Mouse (Mus musculus): ENCODE results near the gene Rasgrp4. TPM values are rescaled to one million over a fixed set of nuclear protein-coding genes. Genes with fewer than 3 reads are reported as not detected.

Gene Rasgrp4
- polyA plus RNA-seq, 1 experiment from 2014 or later = 1.3 TPM

DNA sequence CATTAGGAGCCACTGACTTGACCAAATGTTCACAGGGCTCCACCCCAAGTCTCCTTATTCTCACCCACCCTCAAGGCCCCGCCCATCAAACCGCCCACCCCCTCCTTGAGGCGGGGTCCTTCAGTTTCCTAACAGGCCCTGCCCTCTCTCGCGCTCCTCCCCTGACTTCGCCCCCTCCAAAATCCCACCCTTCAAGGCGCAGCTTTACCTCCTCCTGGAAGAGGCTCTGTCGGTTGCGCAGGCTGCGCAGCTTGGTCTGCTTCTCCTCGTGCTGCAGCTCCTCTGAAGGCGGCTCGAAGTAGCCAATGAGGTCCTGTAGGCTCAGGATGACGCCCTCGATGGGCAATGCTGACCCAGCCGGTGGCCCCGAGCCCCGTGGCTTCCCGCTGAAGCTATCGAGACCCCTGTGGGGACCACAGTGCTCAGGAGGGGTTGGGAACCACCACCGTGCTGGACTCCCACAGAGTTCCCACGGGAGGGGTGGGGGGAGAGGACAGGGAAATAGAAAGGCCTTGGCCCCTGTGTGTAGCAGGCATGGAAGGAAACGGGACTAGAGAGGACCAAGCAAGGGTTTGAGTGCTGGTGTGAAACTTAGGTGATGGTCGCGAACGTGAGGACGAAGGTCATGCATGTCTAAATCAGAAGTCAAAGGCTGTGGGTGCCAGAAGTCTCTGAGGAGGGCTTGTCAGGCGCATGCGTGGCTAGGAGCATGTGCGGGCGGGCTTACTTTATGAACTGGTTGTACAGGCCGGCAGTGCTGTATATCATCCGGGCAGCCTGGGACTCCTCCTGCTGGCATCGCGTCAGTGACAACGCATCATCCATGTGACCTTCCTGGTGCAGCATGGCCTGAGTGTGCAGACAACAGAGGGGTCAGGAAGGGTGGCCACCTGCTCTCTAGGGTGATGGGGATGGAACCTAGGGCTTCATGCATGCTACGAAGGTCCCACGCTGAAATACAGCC, 25.4 kb upstream of the Rasgrp4 start:
- ATAC-seq = peak; percentile 58

GRCm38 (mm10) chr7:29118142-29118851, 16.4 kb upstream of the Rasgrp4 start:
- Histone ChIP-seq H3K27ac (ENCODE audit: low read length) (no peak overlapping the region), H3K36me3 (ENCODE audit: insufficient read depth, low read length) (no peaks in the 10 kb centered on the region), H3K9me3 (ENCODE audit: low read length) (no peaks in the 10 kb centered on the region), H3K4me1 (ENCODE audit: insufficient read depth, low read depth, low read length) (no peaks in the 10 kb centered on the region), H3K4me3 (ENCODE audit: low read depth, low read length) (no peak overlapping the region), H3K9ac (replicated peaks; ENCODE audit: low read depth) (no peak overlapping the region), H3K4me2 (replicated peaks; ENCODE audit: low read depth, low read length) (no peak overlapping the region), H3K27me3 (replicated peaks; ENCODE audit: insufficient read depth, low read length) (no peaks in the 10 kb centered on the region)
- DNase-seq (ENCODE audit: low spot score) (no peak), ATAC-seq (no peak)
- TF ChIP-seq CTCF (IDR thresholded peaks at IDR 0.05) = no peak
- no peak for TF ChIP-seq EP300 (IDR thresholded peaks at IDR 0.05)
- 18% methylated on average over 18 of the region's 18 CpGs for WGBS

More for the DNA sequence above, 25.4 kb upstream of the Rasgrp4 start:
- Histone ChIP-seq H3K9me3 (ENCODE audit: low read length) (no peaks in the 10 kb centered on the region), H3K9ac (replicated peaks; ENCODE audit: low read depth) (no peak overlapping the region), H3K4me3 (ENCODE audit: low read depth, low read length) (no peak overlapping the region), H3K4me1 (ENCODE audit: insufficient read depth, low read depth, low read length) (no peaks in the 10 kb centered on the region), H3K4me2 (replicated peaks; ENCODE audit: low read depth, low read length) (peak overlapping the region; percentile 25), H3K27me3 (replicated peaks; ENCODE audit: insufficient read depth, low read length) (no peaks in the 10 kb centered on the region), H3K36me3 (ENCODE audit: insufficient read depth, low read length) (no peaks in the 10 kb centered on the region), H3K27ac (ENCODE audit: low read length) (no peak overlapping the region)
- TF ChIP-seq CTCF (IDR thresholded peaks at IDR 0.05) = no peak
- no peak for TF ChIP-seq EP300 (IDR thresholded peaks at IDR 0.05)
- DNase-seq (ENCODE audit: low spot score) = peak; percentile 22
- 25% methylated on average over 38 of the region's 38 CpGs for WGBS

- Histone ChIP-seq H3K4me1 (ENCODE audit: insufficient read depth, low read depth, low read length) (peaks cover under 1% of the 10 kb centered on the region; the same call in 1 of the 2 replicates), H3K9me3 (ENCODE audit: low read length) (no peaks in the 10 kb centered on the region), H3K27ac (ENCODE audit: low read length) (no peak overlapping the region), H3K4me2 (replicated peaks; ENCODE audit: low read depth, low read length) (no peak overlapping the region), H3K9ac (replicated peaks; ENCODE audit: low read depth) (no peak overlapping the region), H3K27me3 (replicated peaks; ENCODE audit: insufficient read depth, low read length) (no peaks in the 10 kb centered on the region), H3K36me3 (ENCODE audit: insufficient read depth, low read length) (no peaks in the 10 kb centered on the region), H3K4me3 (ENCODE audit: low read depth, low read length) (no peak overlapping the region)
- no peak for ATAC-seq
- no peak for DNase-seq (ENCODE audit: low spot score)
- TF ChIP-seq EP300 (IDR thresholded peaks at IDR 0.05) (no peak), CTCF (IDR thresholded peaks at IDR 0.05) (no peak)
- WGBS = 71% methylated on average over 1 of the region's 1 CpGs
Observed at GRCm38 (mm10) chr7:29119526-29119925, 15.1 kb upstream of the Rasgrp4 start.

DNA sequence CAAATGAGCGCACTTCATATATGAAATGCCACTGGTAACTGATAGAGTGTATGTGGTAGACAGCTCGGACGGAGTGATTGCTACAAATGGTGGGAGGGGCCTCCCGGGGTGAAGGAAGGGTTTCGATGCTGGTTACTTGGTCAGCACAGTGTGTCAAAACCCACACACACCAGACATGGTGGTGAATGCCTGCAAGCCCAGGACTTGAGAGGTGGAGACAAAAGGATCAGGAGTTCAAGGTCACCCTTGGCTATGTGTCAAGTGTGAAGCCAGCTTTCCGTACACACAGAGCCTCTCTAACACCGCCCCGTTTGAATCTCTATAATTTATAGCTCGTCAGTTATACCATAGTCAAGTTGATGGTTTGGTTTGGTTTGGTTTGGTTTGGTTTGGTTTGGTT, 11.8 kb upstream of the Rasgrp4 start:
- TF ChIP-seq EP300 (IDR thresholded peaks at IDR 0.05) = no peak
- no peak for TF ChIP-seq CTCF (IDR thresholded peaks at IDR 0.05)
- ATAC-seq (no peak), DNase-seq (ENCODE audit: low spot score) (no peak)
- no peaks in the 10 kb centered on the region for H3K9me3 ChIP-seq (ENCODE audit: low read length)
- no peak overlapping the region for H3K4me2 ChIP-seq (replicated peaks; ENCODE audit: low read depth, low read length)
- H3K4me3 ChIP-seq (ENCODE audit: low read depth, low read length) = no peak overlapping the region
- no peaks in the 10 kb centered on the region for H3K27me3 ChIP-seq (replicated peaks; ENCODE audit: insufficient read depth, low read length)
- no peak overlapping the region for H3K27ac ChIP-seq (ENCODE audit: low read length)
- WGBS = 86% methylated on average over 9 of the region's 9 CpGs
- H3K36me3 ChIP-seq (ENCODE audit: insufficient read depth, low read length) = no peaks in the 10 kb centered on the region
- peaks cover 4% of the 10 kb centered on the region; the same call in 1 of the 2 replicates for H3K4me1 ChIP-seq (ENCODE audit: insufficient read depth, low read depth, low read length)
- no peak overlapping the region for H3K9ac ChIP-seq (replicated peaks; ENCODE audit: low read depth)

- no peak for ATAC-seq
- Histone ChIP-seq H3K4me1 (ENCODE audit: insufficient read depth, low read depth, low read length) (peaks cover 4% of the 10 kb centered on the region; the same call in 1 of the 2 replicates), H3K4me2 (replicated peaks; ENCODE audit: low read depth, low read length) (no peak overlapping the region)
Observed at GRCm38 (mm10) chr7:29123531-29124358, 10.9 kb upstream of the Rasgrp4 start.

More at GRCm38 (mm10) chr7:29123531-29124358, 10.9 kb upstream of the Rasgrp4 start:
- Histone ChIP-seq H3K27ac (ENCODE audit: low read length) (no peak overlapping the region), H3K27me3 (replicated peaks; ENCODE audit: insufficient read depth, low read length) (no peaks in the 10 kb centered on the region), H3K9me3 (ENCODE audit: low read length) (no peaks in the 10 kb centered on the region), H3K9ac (replicated peaks; ENCODE audit: low read depth) (no peak overlapping the region), H3K36me3 (ENCODE audit: insufficient read depth, low read length) (no peaks in the 10 kb centered on the region), H3K4me3 (ENCODE audit: low read depth, low read length) (no peak overlapping the region)
- TF ChIP-seq CTCF (IDR thresholded peaks at IDR 0.05) = no peak
- WGBS = 51% methylated on average over 5 of the region's 5 CpGs
- DNase-seq (ENCODE audit: low spot score) = no peak

Measured in lung, postnatal 0 days (tissue).